Mouse (Mus musculus): ENCODE data around the gene Vmn2r109.
"Not testable (repeated sequence)": the region's sequence is repeated elsewhere in the genome, so short reads cannot be mapped to it uniquely, and the experiment has no call there.

Vmn2r109 gene

GRCm38 (mm10) chr17:20564656-20565055, at the start of gene Vmn2r109:
Vmn2r109 (minus strand) TSS chr17:20564756.
- in situ Hi-C loops (cut with MboI) = no loop called here

- in situ Hi-C loops (cut with MboI) = no loop called here
Measured at GRCm38 (mm10) chr17:20596323-20596722, 31.8 kb upstream of the Vmn2r109 start, which contains the start of gene Vmn2r110. Vmn2r110 (minus strand) TSS chr17:20596423.

GRCm38 (mm10) chr17:20508247-20508646, 56.3 kb downstream of the Vmn2r109 start:
- in situ Hi-C loops (cut with MboI) = not testable (repeated sequence)

GRCm38 (mm10) chr17:20497858-20498257, 66.7 kb downstream of the Vmn2r109 start, which contains the start of gene Vmn1r225:
Vmn1r225 (plus strand) TSS chr17:20498158.
- in situ Hi-C loops (cut with MboI) = no loop called here

Measured in mature B cell (primary cell).